Mouse (Mus musculus) lung, embryonic 15.5 days (tissue): ENCODE results near the gene Gch1. TPM values are rescaled to one million over a fixed set of nuclear protein-coding genes. Genes with fewer than 3 reads are reported as not detected.
A peak's percentile ranks its signal among the peaks of the same experiment; 100 is the strongest.

Source experiments
- ATAC-seq: fragments of 200-750 bp; cut with Nextera tagmentation; 2 replicates; pipeline ENCODE4 v1.8.0; 2017; ENCODE audit warnings: moderate number of reproducible peaks, borderline replicate concordance; ENCODE audit not compliant: low FRiP score, low TSS enrichment; ENCODE audit errors: extremely low read depth
- H3K27ac ChIP-seq: fragments of 300-500 bp; sonication (generic); 2 replicates; pipeline ENCODE4 v1.5.1; 2015; ENCODE audit warnings: moderate library complexity, mild to moderate bottlenecking, inconsistent platforms
- H3K27me3 ChIP-seq: fragments of 300-500 bp; sonication (generic); 2 replicates; pipeline ENCODE4 v1.6.1; 2015; ENCODE audit warnings: inconsistent platforms
- H3K36me3 ChIP-seq: fragments of 300-500 bp; sonication (generic); 2 replicates; pipeline ENCODE4 v1.6.1; 2015; ENCODE audit warnings: inconsistent platforms
- H3K4me1 ChIP-seq: fragments of 300-500 bp; sonication (generic); 2 replicates; pipeline ENCODE4 v1.6.1; 2015; ENCODE audit warnings: inconsistent platforms
- H3K4me2 ChIP-seq: fragments of 300-500 bp; sonication (generic); 2 replicates; pipeline ENCODE4 v1.6.1; 2015; ENCODE audit warnings: inconsistent platforms, mild to moderate bottlenecking, moderate library complexity
- H3K4me3 ChIP-seq: fragments of 300-500 bp; sonication (generic); 2 replicates; pipeline ENCODE4 v1.5.1; 2015; ENCODE audit warnings: mild to moderate bottlenecking, inconsistent platforms
- H3K9ac ChIP-seq: fragments of 300-500 bp; sonication (generic); 2 replicates; pipeline ENCODE4 v1.6.1; 2015; ENCODE audit warnings: inconsistent platforms
- H3K9me3 ChIP-seq: fragments of 300-500 bp; sonication (generic); 2 replicates; pipeline ENCODE4 v1.6.1; 2016; ENCODE audit warnings: inconsistent platforms
- WGBS: fragments of 180-500 bp; shearing (Covaris S2); methylation state at CpG from one replicate; pipeline ENCODE4 v1.1.7; 2015; 5-methylcytosine and 5-hydroxymethylcytosine counted together
- polyA plus RNA-seq: library from polyadenylated mRNA; unstranded; fragments of >200 nt; fragmentation: Nextera tagmentation; extraction: Ambion mirVana; gene quantifications from 2 replicates; pipeline ENCODE4 v1.2.1, GENCODE M21; 2015

Gch1 gene
- polyA plus RNA-seq, 1 experiment from 2014 or later = 5.3 TPM

DNA sequence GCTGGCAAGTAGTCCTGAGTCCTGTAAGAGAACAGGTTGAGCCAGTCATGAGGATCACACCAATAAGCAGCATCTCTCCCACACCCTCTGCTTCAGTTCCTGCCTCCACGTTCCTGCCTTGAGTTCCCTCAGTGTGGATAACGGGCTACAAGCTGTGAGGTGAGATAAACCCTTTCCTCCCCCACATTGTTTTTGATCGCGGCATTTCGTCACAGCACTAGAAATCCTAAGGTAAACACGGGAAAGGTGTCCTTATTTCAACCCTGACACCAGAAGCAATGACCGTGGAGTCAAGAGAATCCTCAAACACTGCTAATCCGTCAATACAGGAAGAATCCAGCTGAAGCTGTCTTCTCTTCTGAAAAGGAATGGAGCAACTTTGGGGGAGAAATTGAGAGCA lies 7.5 kb upstream of the Gch1 start:
- H3K9me3 ChIP-seq = no peaks in the 10 kb centered on the region
- H3K9ac ChIP-seq = no peak overlapping the region
- H3K4me2 ChIP-seq = no peak overlapping the region
- H3K4me3 ChIP-seq = no peak overlapping the region
- no peaks in the 10 kb centered on the region for H3K4me1 ChIP-seq
- H3K36me3 ChIP-seq = no peaks in the 10 kb centered on the region
- no peak overlapping the region for H3K27ac ChIP-seq
- no peak for ATAC-seq
- 62% methylated on average over 8 of the region's 8 CpGs for WGBS
- no peaks in the 10 kb centered on the region for H3K27me3 ChIP-seq

DNA sequence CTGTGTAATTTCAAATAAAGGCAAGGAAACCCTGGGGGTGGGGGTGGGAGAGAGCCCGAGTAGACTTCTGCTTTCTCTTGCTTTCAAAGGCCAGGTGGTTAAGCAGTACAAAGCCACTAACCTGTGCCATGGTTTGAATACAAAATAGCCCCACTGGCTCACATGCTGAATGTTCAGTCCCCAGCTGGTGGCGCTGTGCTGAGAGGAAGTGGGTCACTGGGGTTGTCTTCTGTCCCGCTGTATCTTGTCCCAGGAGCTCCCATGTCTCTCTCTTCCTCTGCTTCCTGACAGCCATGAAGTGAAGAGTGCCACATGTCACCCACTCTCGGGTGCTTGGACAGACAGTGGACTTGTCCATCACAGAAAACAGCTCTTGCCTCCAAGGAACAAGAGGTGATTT lies 4.9 kb upstream of the Gch1 start:
- Histone ChIP-seq H3K4me2 (no peak overlapping the region), H3K4me1 (no peaks in the 10 kb centered on the region), H3K27me3 (no peaks in the 10 kb centered on the region; the same call in 1 of the 2 replicates), H3K4me3 (no peak overlapping the region), H3K9ac (no peak overlapping the region), H3K9me3 (no peaks in the 10 kb centered on the region), H3K36me3 (no peaks in the 10 kb centered on the region), H3K27ac (no peak overlapping the region)
- ATAC-seq = no peak
- WGBS = 45% methylated on average over 4 of the region's 4 CpGs

DNA sequence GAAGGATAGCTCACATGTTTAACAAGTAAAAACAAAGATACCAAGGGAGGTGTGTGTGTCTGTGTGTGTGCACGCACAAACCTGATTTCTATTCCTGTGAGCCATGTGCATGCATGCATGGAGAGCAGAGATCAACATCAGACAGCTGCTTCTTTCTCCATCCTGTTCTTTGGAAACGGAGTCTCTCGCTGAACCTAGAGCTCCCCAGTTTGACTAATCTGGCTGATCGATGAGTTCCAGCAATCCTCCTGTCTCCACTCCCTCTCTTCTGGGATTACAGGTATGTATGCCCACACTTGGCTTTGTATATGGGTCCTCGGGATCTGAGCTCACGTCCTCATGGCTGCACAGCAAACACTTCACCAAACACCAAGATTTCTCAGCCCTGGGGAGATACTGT lies 4.3 kb upstream of the Gch1 start:
- no peak for ATAC-seq
- Histone ChIP-seq H3K36me3 (no peaks in the 10 kb centered on the region), H3K4me3 (no peak overlapping the region), H3K27ac (no peak overlapping the region), H3K4me1 (peaks cover 6% of the 10 kb centered on the region), H3K27me3 (peaks cover 4% of the 10 kb centered on the region; the same call in 1 of the 2 replicates), H3K9ac (no peak overlapping the region), H3K4me2 (no peak overlapping the region), H3K9me3 (no peaks in the 10 kb centered on the region)
- WGBS = 61% methylated on average over 6 of the region's 6 CpGs

DNA sequence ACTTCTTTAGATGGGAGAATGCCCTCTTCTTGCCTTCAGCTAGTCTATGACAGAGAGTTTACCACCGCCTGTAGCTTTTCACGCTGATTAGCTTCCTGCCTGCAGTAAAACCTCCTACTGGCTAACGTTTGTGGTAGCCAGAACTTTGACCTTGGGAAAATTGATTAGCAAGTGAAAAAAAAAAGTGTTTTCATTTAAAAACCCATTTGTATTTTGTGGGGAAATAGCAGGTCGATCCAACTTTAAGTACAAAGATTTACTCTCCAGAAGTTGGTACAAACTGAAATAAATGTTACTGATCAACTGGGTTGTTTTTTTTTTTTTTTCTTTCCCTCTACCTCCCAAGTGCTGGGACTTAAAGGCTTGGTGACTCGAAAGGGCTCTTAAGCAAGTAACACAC lies 2.6 kb upstream of the Gch1 start:
- H3K4me1 ChIP-seq = peaks cover 11% of the 10 kb centered on the region

DNA sequence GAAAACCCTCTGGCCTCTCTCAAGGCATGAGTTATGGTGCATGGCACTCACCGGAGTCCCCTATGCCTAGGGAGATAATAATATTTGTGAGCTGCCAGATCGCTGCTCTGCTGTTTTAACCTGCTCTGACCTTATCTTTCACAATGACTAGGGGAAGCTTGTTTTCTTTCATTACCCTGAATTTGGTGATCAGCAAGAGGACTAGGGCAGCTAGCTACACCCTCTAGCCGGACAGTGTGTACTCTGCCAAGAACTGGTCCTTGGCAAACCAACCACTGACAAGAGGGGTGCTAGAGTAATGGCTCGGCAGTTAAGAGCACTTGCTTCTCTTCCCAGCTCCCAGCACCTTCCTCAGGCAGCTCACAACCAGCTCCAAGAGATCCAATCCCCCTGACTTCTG lies 1.4 kb upstream of the Gch1 start:
- ATAC-seq = no peak
- no peak overlapping the region for H3K9ac ChIP-seq
- H3K27me3 ChIP-seq = peaks cover 16% of the 10 kb centered on the region; the same call in 1 of the 2 replicates
- H3K4me3 ChIP-seq = no peak overlapping the region
- no peaks in the 10 kb centered on the region for H3K36me3 ChIP-seq
- H3K4me2 ChIP-seq = no peak overlapping the region
- 45% methylated on average over 4 of the region's 4 CpGs for WGBS
- peaks cover 11% of the 10 kb centered on the region for H3K4me1 ChIP-seq
- no peaks in the 10 kb centered on the region for H3K9me3 ChIP-seq
- no peak overlapping the region for H3K27ac ChIP-seq

More for the DNA sequence above, 2.6 kb upstream of the Gch1 start:
- peaks cover 16% of the 10 kb centered on the region; the same call in 1 of the 2 replicates for H3K27me3 ChIP-seq
- no peak overlapping the region for H3K9ac ChIP-seq
- H3K4me2 ChIP-seq = no peak overlapping the region
- no peak overlapping the region for H3K4me3 ChIP-seq
- ATAC-seq = no peak
- no peak overlapping the region for H3K27ac ChIP-seq
- no peaks in the 10 kb centered on the region for H3K9me3 ChIP-seq
- WGBS = 38% methylated on average over 5 of the region's 5 CpGs
- no peaks in the 10 kb centered on the region for H3K36me3 ChIP-seq

DNA sequence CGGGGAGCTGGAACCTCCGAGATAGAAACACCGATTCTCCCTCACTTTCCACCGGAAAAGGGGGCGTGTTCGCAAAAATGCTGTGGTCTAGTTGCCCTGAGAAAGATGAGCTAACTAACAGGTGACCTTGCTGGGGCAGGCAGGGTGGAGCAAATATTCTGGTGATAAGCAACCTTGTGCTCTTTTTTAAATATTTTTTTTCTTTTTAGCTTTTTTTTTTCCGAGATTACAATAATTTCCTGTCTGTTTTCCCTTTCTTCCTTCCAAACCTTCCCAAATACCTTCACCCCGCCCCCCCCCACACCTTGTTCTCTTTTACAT lies 382 bp upstream of the Gch1 start:
- Histone ChIP-seq H3K9ac (peak overlapping the region; percentile 30; the same call in 1 of the 2 replicates), H3K4me1 (peaks cover 11% of the 10 kb centered on the region), H3K27me3 (peaks cover 16% of the 10 kb centered on the region; the same call in 1 of the 2 replicates), H3K4me3 (peak overlapping the region; percentile 61), H3K36me3 (no peaks in the 10 kb centered on the region), H3K9me3 (no peaks in the 10 kb centered on the region), H3K27ac (no peak overlapping the region), H3K4me2 (peak overlapping the region; percentile 99)
- WGBS = 13% methylated on average over 8 of the region's 8 CpGs
- ATAC-seq = no peak

DNA sequence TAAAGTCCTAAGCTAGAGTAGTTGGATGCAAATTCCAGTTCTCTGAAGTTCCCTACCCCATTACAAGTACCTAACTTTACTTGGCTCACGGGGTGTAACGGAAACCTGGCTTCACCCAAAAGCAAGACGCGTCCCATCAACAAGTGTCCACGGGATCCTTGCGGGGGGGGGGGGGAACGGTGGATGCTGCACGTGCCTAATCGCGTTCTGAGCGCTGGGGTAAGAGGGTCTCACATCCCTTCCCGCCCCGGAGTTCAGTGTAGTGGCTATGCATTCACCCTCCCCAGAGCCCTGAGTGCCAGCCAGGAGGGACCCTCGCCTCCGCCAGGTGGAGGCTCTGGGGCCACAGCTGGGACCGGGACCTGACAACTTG lies 752 bp downstream of the Gch1 start:
- ATAC-seq = peak; percentile 37

DNA sequence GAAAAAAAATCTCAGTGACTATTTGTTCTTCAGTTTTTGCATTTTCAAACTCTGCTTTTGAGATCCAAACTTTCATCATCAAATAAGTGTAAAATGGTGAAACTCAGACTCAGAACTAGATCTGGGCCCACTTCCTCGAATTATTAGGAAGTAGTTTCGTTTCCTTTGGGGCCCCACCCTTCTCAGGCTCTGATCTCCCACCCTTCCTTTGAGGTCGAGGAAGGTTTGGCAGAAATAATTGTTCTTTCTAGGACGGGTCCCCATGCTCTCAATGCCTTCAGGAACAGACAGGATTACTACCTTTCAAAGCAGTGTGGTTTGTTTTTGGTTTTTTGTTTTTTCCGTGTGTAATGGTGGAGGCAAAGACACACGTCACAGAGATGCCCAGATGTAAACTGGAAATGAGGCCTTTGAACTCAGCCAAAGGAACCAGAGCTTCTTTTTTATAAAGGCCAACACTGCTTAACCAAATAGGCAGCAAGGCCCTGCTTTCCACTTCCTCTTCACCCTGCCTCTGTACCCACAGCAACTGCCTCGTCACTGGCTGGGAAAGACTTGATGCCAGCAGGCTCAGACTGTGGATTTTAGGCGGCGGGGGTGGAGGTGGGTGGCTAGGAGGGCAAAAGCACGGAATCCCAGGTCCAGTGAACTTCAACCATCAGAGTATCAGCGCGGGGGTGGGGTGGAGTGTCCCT lies 1.4 kb downstream of the Gch1 start:
- no peak for ATAC-seq
- Histone ChIP-seq H3K36me3 (no peaks in the 10 kb centered on the region), H3K4me1 (peaks cover 11% of the 10 kb centered on the region), H3K9me3 (no peaks in the 10 kb centered on the region), H3K4me2 (peak overlapping the region; percentile 99), H3K27ac (no peak overlapping the region), H3K9ac (no peak overlapping the region), H3K4me3 (peak overlapping the region; percentile 61), H3K27me3 (peaks cover 16% of the 10 kb centered on the region; the same call in 1 of the 2 replicates)
- 39% methylated on average over 12 of the region's 12 CpGs for WGBS

More for the DNA sequence above, 752 bp downstream of the Gch1 start:
- H3K27ac ChIP-seq = no peak overlapping the region
- H3K4me2 ChIP-seq = peak overlapping the region; percentile 99
- no peaks in the 10 kb centered on the region for H3K9me3 ChIP-seq
- H3K4me3 ChIP-seq = peak overlapping the region; percentile 61
- H3K4me1 ChIP-seq = peaks cover 11% of the 10 kb centered on the region
- peaks cover 16% of the 10 kb centered on the region; the same call in 1 of the 2 replicates for H3K27me3 ChIP-seq
- peak overlapping the region; percentile 49 for H3K9ac ChIP-seq
- no peaks in the 10 kb centered on the region for H3K36me3 ChIP-seq
- under 1% methylated on average over 14 of the region's 16 CpGs for WGBS

DNA sequence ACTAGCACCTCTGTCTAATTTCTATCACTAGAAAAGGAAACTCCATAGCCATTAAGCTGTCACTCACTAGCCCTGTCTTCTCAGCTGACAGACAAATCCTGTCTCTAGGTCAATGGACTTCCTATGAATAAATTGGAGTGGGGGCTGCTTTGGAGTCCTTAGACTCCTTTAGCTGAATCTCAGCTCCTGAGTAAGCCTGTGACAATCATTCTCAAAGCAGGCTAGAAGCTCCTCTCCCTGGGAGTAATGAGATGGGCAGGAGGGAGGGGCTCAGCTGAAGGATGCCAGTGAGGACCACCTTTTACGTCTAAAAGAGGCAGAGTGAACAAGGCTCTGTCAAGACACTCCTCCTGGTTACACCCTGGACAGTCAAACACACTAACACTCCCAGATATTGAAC lies 2.0 kb downstream of the Gch1 start:
- Histone ChIP-seq H3K27me3 (peaks cover 16% of the 10 kb centered on the region; the same call in 1 of the 2 replicates), H3K27ac (no peak overlapping the region), H3K4me1 (peaks cover 11% of the 10 kb centered on the region), H3K4me3 (no peak overlapping the region), H3K4me2 (no peak overlapping the region), H3K9ac (no peak overlapping the region), H3K36me3 (no peaks in the 10 kb centered on the region), H3K9me3 (no peaks in the 10 kb centered on the region)
- no peak for ATAC-seq
- 42% methylated on average over 1 of the region's 1 CpGs for WGBS

DNA sequence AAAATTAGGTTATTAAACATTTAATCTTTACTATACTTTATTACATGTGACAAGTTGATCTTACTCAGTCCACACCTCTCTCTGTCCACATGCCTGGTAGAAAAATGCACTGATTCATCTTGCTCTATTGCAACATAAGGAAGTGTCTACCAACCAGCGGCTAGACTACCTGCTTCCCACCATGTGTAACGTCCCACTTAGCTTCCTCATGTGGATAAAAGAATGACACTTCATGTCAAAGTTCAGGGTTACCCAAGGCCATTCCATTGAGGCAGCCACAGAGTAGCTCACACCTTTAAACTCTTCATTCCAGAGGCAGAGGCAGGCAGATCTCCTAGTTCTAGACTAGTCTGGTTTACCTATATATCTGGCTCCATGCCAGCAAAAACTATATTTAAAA lies 2.7 kb downstream of the Gch1 start:
- H3K4me2 ChIP-seq = no peak overlapping the region
- no peaks in the 10 kb centered on the region for H3K9me3 ChIP-seq
- peaks cover 17% of the 10 kb centered on the region for H3K4me1 ChIP-seq
- H3K27me3 ChIP-seq = peaks cover 16% of the 10 kb centered on the region; the same call in 1 of the 2 replicates
- no peak overlapping the region for H3K9ac ChIP-seq
- H3K36me3 ChIP-seq = no peaks in the 10 kb centered on the region
- no peak for ATAC-seq
- no peak overlapping the region for H3K27ac ChIP-seq
- no peak overlapping the region for H3K4me3 ChIP-seq
- 74% methylated on average over 2 of the region's 2 CpGs for WGBS

DNA sequence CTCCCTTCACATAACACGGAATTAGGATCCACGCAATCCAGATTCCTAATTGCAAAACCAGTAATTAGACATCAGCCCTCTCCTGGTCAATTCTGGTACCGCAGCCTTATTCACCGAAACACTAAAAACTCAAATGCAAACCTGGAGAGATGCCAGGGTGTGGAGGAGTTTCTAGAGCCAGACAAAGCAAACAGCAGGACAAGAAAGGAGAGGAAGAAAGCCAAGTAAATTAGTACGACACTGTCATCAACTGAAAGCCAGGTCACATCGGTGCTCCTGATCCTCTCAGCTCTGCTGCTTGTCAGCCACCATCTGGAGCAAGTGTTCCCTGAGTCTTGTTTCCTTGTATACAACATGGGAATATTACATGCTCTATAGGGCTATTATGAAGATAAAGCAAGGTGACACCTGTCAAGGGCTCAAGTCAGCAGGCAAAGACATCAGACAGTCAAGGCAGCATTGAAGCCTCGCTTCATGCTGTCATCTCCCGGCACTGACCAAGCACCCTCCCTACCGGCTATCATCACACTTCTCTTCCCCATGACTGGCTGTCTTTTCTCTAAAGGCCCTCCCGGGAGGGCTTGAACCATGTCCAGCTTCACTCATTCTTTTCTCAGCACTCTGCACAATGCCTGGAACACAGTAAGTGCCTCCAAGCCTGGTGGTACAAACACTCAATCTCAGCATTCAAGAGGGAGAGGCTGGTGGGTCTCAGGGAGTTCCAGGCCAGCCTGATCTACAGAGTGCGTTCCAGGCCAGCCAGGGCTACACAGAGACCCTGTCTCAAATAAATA lies 7.5 kb downstream of the Gch1 start:
- no peaks in the 10 kb centered on the region for H3K9me3 ChIP-seq
- H3K9ac ChIP-seq = no peak overlapping the region
- 45% methylated on average over 11 of the region's 11 CpGs for WGBS
- H3K27me3 ChIP-seq = no peaks in the 10 kb centered on the region
- no peak overlapping the region for H3K4me3 ChIP-seq
- H3K4me1 ChIP-seq = peaks cover 15% of the 10 kb centered on the region; the same call in 1 of the 2 replicates
- no peaks in the 10 kb centered on the region for H3K36me3 ChIP-seq
- H3K27ac ChIP-seq = no peak overlapping the region
- no peak overlapping the region for H3K4me2 ChIP-seq
- ATAC-seq = no peak

DNA sequence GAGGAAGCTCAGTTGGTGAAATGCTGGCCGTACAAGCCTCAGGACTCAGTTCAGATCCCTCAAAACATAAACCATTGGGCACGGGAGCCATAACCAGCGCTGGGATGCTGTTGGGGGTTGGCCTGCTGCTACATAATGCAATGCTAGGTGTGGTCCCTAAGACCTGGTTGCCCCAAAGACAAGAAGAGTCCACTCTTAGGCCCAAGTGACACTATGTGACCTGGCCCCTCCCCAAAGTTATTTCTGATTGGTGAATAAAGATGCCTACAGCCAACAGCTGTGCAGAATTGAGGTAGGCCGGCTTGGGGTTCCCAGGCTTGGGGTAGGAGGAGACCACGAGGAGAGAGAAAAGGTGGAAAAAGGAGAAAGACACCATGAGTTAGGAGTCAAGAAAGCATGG lies 10.4 kb downstream of the Gch1 start:
- Histone ChIP-seq H3K9ac (no peak overlapping the region), H3K4me2 (no peak overlapping the region), H3K4me3 (no peak overlapping the region), H3K36me3 (no peaks in the 10 kb centered on the region), H3K27ac (no peak overlapping the region), H3K27me3 (no peaks in the 10 kb centered on the region), H3K4me1 (peaks cover 15% of the 10 kb centered on the region; the same call in 1 of the 2 replicates), H3K9me3 (no peaks in the 10 kb centered on the region)
- 86% methylated on average over 5 of the region's 5 CpGs for WGBS
- no peak for ATAC-seq
